Mouse (Mus musculus) heart, embryonic 11.5 days (tissue): Measurements from ENCODE around the gene Cryba4. TPM values are rescaled to one million over a fixed set of nuclear protein-coding genes. Genes with fewer than 3 reads are reported as not detected.
A peak's percentile ranks its signal among the peaks of the same experiment; 100 is the strongest.

Experiments used
- ATAC-seq: fragments of 200-750 bp; cut with Nextera tagmentation; replicated peaks from 2 replicates; pipeline ENCODE4 v1.8.0; 2017; ENCODE audit warnings: moderate library complexity; ENCODE audit not compliant: insufficient number of reproducible peaks, low FRiP score, low TSS enrichment
- H3K27ac ChIP-seq: fragments of 300-500 bp; sonication (generic); 2 replicates; pipeline ENCODE4 v1.5.1; 2014; ENCODE audit warnings: mild to moderate bottlenecking, low read depth, low read length
- H3K27me3 ChIP-seq: fragments of 300-500 bp; sonication (generic); 2 replicates; pipeline ENCODE4 v1.6.1; 2014; ENCODE audit warnings: mild to moderate bottlenecking, low read length, mixed read lengths; ENCODE audit not compliant: control insufficient read depth, insufficient read depth
- H3K36me3 ChIP-seq: fragments of 300-500 bp; sonication (generic); 2 replicates; pipeline ENCODE4 v1.6.1; 2014; ENCODE audit warnings: mild to moderate bottlenecking, low read length, moderate library complexity, mixed read lengths; ENCODE audit not compliant: control insufficient read depth, insufficient read depth
- H3K4me1 ChIP-seq: fragments of 300-500 bp; sonication (generic); 2 replicates; pipeline ENCODE4 v1.6.1; 2014; ENCODE audit warnings: low read length; ENCODE audit not compliant: control insufficient read depth, insufficient read depth
- H3K4me2 ChIP-seq: fragments of 300-500 bp; sonication (generic); 2 replicates; pipeline ENCODE4 v1.6.1; 2014; ENCODE audit warnings: mild to moderate bottlenecking, moderate library complexity
- H3K4me3 ChIP-seq: fragments of 300-500 bp; sonication (generic); 2 replicates; pipeline ENCODE4 v1.5.1; 2014; ENCODE audit warnings: low read depth, low read length
- H3K9ac ChIP-seq: fragments of 300-500 bp; sonication (generic); 2 replicates; pipeline ENCODE4 v1.6.1; 2014; ENCODE audit warnings: mild to moderate bottlenecking, low read depth, low read length, moderate library complexity
- H3K9me3 ChIP-seq: fragments of 300-500 bp; sonication (generic); replicated peaks from 2 replicates; pipeline ENCODE4 v1.6.1; 2016; ENCODE audit warnings: low read length; ENCODE audit not compliant: control insufficient read depth
- WGBS: fragments of 180-500 bp; shearing (Covaris S2); extraction: QIAGEN DNeasy Blood & Tissue Kit; methylation state at CpG from one replicate; pipeline ENCODE4 v1.1.7; 2014; ENCODE audit not compliant: insufficient replicate concordance; 5-methylcytosine and 5-hydroxymethylcytosine counted together
- polyA plus RNA-seq: library from polyadenylated mRNA; unstranded; fragments of >200 nt; fragmentation: Nextera tagmentation; extraction: Ambion mirVana; gene quantifications from 2 replicates; pipeline ENCODE4 v1.2.1, GENCODE M21; 2014

The Cryba4 gene
- polyA plus RNA-seq, 1 experiment from 2014 or later, result 0.66 TPM

- H3K4me3 ChIP-seq, result no peak overlapping the region
- no peak overlapping the region for H3K9ac ChIP-seq
- peaks cover 31% of the 10 kb centered on the region for H3K27me3 ChIP-seq
- H3K36me3 ChIP-seq, result no peaks in the 10 kb centered on the region
- no peaks in the 10 kb centered on the region for H3K9me3 ChIP-seq
- no peak for ATAC-seq
- H3K27ac ChIP-seq, result no peak overlapping the region
- whole genome bisulfite sequencing, result 83% methylated on average over 2 of the region's 2 CpGs
- H3K4me1 ChIP-seq, result 0 out of 2 replicates have a peak, but pooled peaks cover 8% of the 10 kb centered on the region
- no peak overlapping the region for H3K4me2 ChIP-seq
Observed at GRCm38 (mm10) chr5:112241849-112242248, 10.5 kb downstream of the Cryba4 start.

- Histone ChIP-seq H3K9me3 (no peaks in the 10 kb centered on the region), H3K36me3 (no peaks in the 10 kb centered on the region), H3K27ac (no peak overlapping the region), H3K4me2 (peak overlapping the region; percentile 21), H3K4me1 (0 out of 2 replicates have a peak, but pooled peaks cover 8% of the 10 kb centered on the region), H3K27me3 (peaks cover 33% of the 10 kb centered on the region), H3K4me3 (no peak overlapping the region), H3K9ac (no peak overlapping the region)
- peak; percentile 45; the same call in 1 of the 2 replicates for ATAC-seq
- WGBS, result 2% methylated on average over 10 of the region's 10 CpGs
Observed at GRCm38 (mm10) chr5:112240761-112241160, 11.6 kb downstream of the Cryba4 start.

GRCm38 (mm10) chr5:112238781-112239482, 13.4 kb downstream of the Cryba4 start:
- Histone ChIP-seq H3K27ac (no peak overlapping the region), H3K9me3 (no peaks in the 10 kb centered on the region), H3K4me2 (no peak overlapping the region), H3K4me3 (no peak overlapping the region), H3K27me3 (peaks cover 36% of the 10 kb centered on the region), H3K9ac (no peak overlapping the region), H3K4me1 (0 out of 2 replicates have a peak, but pooled peaks cover under 1% of the 10 kb centered on the region), H3K36me3 (no peaks in the 10 kb centered on the region)
- WGBS, result 64% methylated on average over 3 of the region's 3 CpGs
- ATAC-seq, result no peak

- ATAC-seq, result no peak
- H3K9ac ChIP-seq, result no peak overlapping the region
- no peaks in the 10 kb centered on the region for H3K9me3 ChIP-seq
- H3K4me3 ChIP-seq, result no peak overlapping the region
- H3K27ac ChIP-seq, result no peak overlapping the region
- 53% methylated on average over 9 of the region's 9 CpGs for WGBS
- no peaks in the 10 kb centered on the region for H3K36me3 ChIP-seq
- peaks cover 36% of the 10 kb centered on the region for H3K27me3 ChIP-seq
- H3K4me1 ChIP-seq, result no peaks in the 10 kb centered on the region
- no peak overlapping the region for H3K4me2 ChIP-seq
Observed at GRCm38 (mm10) chr5:112237866-112238570, 14.3 kb downstream of the Cryba4 start.

GRCm38 (mm10) chr5:112237439-112237838, 14.9 kb downstream of the Cryba4 start:
- WGBS, result 10% methylated on average over 16 of the region's 16 CpGs
- Histone ChIP-seq H3K27me3 (peaks cover 36% of the 10 kb centered on the region), H3K36me3 (no peaks in the 10 kb centered on the region), H3K27ac (no peak overlapping the region), H3K9me3 (no peaks in the 10 kb centered on the region), H3K9ac (0 out of 2 replicates have a peak overlapping the region, but pooled peaks have one; percentile 16), H3K4me1 (no peaks in the 10 kb centered on the region), H3K4me3 (no peak overlapping the region), H3K4me2 (0 out of 2 replicates have a peak overlapping the region, but pooled peaks have one; percentile 14)
- no peak for ATAC-seq

- no peak for ATAC-seq
Observed at GRCm38 (mm10) chr5:112236631-112237030, 15.7 kb downstream of the Cryba4 start.

GRCm38 (mm10) chr5:112235806-112236205, 16.5 kb downstream of the Cryba4 start:
- Histone ChIP-seq H3K4me2 (no peak overlapping the region), H3K4me3 (no peak overlapping the region), H3K36me3 (no peaks in the 10 kb centered on the region), H3K9me3 (no peaks in the 10 kb centered on the region), H3K27ac (no peak overlapping the region), H3K9ac (no peak overlapping the region), H3K27me3 (peaks cover 47% of the 10 kb centered on the region), H3K4me1 (no peaks in the 10 kb centered on the region)
- WGBS, result 62% methylated on average over 5 of the region's 5 CpGs
- no peak for ATAC-seq

More at GRCm38 (mm10) chr5:112236631-112237030, 15.7 kb downstream of the Cryba4 start:
- 63% methylated on average over 2 of the region's 2 CpGs for WGBS
- Histone ChIP-seq H3K27me3 (peaks cover 39% of the 10 kb centered on the region), H3K9me3 (no peaks in the 10 kb centered on the region), H3K4me1 (no peaks in the 10 kb centered on the region), H3K27ac (no peak overlapping the region), H3K36me3 (no peaks in the 10 kb centered on the region), H3K4me3 (no peak overlapping the region), H3K9ac (no peak overlapping the region), H3K4me2 (no peak overlapping the region)

GRCm38 (mm10) chr5:112228240-112229076, 23.9 kb downstream of the Cryba4 start:
- no peak for ATAC-seq
- H3K9ac ChIP-seq, result no peak overlapping the region

More at GRCm38 (mm10) chr5:112228240-112229076, 23.9 kb downstream of the Cryba4 start:
- WGBS, result under 1% methylated on average over 57 of the region's 57 CpGs
- Histone ChIP-seq H3K9me3 (no peaks in the 10 kb centered on the region), H3K4me1 (peaks cover 13% of the 10 kb centered on the region), H3K4me2 (peak overlapping the region; percentile 53), H3K4me3 (peak overlapping the region; percentile 38), H3K27me3 (peaks cover 78% of the 10 kb centered on the region), H3K27ac (no peak overlapping the region), H3K36me3 (no peaks in the 10 kb centered on the region)
